Mouse (Mus musculus) ovary, postnatal 36 days (tissue): ENCODE results near the gene Prim2.
"Not testable (repeated sequence)": the region's sequence is repeated elsewhere in the genome, so short reads cannot be mapped to it uniquely, and the experiment has no call there.

Experiments
- DNase-seq: peaks from one replicate; pipeline ENCODE4 v3.0.0; 2022; ENCODE audit warnings: low spot score, mixed read lengths

Prim2 gene

DNA sequence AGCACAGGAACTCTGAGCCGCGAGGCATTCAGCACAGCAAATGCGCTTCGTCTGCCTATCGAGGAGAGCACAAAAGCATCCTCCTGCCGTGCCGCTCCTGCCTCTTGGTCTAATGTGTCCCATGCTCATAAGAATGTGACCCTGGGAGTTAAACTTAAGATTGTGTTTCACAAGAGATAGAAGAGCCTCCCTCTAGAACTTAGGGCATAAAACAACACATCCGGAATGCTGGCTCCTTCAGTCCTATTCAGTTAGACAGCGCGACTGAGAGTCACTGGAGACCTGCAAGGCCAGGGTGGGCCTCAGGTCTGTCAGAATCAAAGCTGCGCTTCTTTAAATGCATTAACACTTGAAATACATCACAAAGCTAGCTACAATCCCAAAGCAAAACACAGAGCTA, 18.7 kb downstream of the Prim2 start:
- DNase-seq = no peak

- DNase-seq = no peak
Measured at GRCm38 (mm10) chr1:33649534-33650108, 20.0 kb downstream of the Prim2 start.

DNA sequence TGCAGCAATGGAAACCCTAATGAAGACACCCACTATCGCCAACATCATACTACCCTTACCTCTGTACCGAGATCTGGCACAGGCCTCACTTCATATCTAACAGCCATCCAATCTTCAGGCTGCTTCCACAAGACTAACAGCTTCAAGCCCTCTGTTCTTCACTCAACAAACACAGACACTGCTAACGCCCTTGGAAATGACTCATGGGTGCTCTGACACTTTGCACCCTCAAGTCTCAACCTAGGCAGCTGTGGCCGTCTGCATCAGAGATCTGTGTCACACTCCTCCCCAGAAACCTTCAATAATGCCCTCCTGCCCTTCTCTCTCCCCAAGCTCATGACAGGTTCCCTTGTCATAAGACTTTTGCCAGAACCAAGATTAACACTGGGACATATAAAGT, 20.6 kb downstream of the Prim2 start:
- no peak for DNase-seq

GRCm38 (mm10) chr1:33647661-33648060, 21.9 kb downstream of the Prim2 start:
- no peak for DNase-seq

- DNase-seq = no peak
Measured at GRCm38 (mm10) chr1:33647173-33647572, 22.4 kb downstream of the Prim2 start.

GRCm38 (mm10) chr1:33645689-33646088, 23.9 kb downstream of the Prim2 start:
- DNase-seq = peak; percentile 13

GRCm38 (mm10) chr1:33641139-33641538, 28.5 kb downstream of the Prim2 start:
- DNase-seq = no peak

GRCm38 (mm10) chr1:33640089-33640488, 29.5 kb downstream of the Prim2 start:
- DNase-seq = no peak

GRCm38 (mm10) chr1:33639234-33639633, 30.4 kb downstream of the Prim2 start:
- no peak for DNase-seq

DNA sequence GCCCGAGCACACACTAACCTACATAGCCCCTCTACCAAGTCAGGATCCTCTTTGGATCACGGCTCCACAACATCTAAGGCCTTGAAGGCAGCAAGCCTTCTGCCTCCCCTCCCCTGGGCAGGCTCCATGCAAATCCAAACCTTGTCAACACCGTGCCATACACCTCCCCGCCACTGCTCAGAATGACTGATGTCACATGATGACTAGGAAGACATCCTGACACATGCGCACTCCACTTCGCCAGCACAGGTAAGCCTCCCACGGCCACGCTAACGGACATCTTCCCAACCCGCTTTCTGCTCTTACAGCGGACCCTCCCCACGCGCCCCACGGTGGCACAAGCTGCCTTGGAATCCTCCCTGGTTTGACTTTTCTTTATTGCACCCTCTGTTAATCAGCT, 31.8 kb downstream of the Prim2 start:
- DNase-seq = no peak

GRCm38 (mm10) chr1:33636421-33637195, 33.0 kb downstream of the Prim2 start:
- DNase-seq = no peak

- DNase-seq = not testable (repeated sequence)
Measured at GRCm38 (mm10) chr1:33631002-33631618, 38.5 kb downstream of the Prim2 start.

DNA sequence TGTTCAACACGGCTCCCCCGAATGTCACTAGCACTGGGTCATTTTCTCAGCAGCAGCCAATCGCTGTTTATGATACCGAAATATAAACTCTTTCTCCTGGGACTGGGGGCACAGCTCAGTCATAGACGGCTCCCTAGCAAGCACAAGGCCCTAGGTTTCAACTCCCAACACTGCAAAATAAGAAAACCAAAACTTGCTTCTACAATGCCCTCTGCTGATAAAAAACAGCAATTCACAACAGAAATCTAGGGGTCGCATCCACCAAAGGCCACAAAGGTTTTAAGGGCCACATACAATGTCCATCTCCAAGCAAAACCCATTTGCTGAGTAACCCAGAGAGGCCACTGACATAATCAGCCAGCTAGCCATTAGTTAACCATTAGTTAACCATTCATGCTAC, 41.8 kb downstream of the Prim2 start:
- no peak for DNase-seq

DNA sequence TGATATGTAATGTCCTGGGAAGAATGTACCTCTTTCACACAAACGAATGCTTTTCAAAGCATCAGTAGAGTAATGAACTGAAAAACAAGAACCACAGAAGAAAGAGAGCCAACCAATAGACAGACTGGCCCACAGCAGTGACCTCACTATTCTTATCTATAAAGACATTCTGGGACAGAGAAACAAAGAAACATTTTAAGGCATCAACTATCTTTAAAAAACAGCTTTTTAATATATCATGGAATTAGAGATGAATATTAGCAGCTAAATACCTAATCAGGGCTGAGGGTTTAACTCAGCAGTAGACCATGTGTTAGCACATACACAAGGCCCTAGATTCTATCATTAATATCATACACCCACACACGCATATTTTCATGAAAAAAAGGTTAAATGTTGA, 42.5 kb downstream of the Prim2 start:
- DNase-seq = no peak

DNA sequence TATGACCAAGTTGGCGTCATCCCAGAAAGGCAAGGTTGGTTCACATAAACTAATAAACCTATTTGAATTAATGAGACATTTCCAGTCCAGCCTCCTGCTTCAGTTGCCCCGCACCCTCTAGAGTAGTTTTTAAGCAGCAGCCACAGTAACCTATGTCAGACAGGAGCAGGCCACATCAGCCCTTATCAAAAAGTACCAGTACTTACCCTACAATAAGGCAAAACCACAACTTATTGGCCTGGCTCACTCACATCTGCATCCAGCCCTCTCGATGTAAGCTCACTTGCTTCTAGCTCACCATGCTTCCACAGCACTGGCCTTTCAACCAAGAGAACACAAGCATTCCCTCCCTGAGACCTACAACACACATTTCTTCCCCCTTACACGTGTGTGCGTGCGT, 44.7 kb downstream of the Prim2 start:
- DNase-seq = no peak

DNA sequence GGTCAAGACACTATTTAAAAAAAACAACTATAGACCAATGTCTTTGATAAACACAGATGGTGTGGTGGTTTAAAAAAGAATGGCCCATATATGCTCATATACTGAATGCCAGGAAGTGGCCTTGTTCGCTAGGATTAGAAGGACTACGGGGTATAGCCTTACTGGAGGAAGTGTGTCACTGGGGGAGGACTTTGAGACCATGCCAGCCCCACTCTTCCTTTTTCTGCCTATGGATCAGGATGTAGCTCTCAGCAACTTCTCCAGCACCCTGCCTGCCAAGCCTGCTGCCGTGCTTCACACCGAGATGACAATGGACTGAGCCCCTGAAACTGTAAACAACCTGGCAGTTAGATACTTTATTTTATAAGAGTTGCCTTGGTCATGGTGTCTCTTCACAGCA, 45.2 kb downstream of the Prim2 start:
- DNase-seq = no peak

- no peak for DNase-seq
Measured at GRCm38 (mm10) chr1:33621791-33622190, 47.8 kb downstream of the Prim2 start.

GRCm38 (mm10) chr1:33620091-33620788, 49.4 kb downstream of the Prim2 start:
- DNase-seq = no peak

DNA sequence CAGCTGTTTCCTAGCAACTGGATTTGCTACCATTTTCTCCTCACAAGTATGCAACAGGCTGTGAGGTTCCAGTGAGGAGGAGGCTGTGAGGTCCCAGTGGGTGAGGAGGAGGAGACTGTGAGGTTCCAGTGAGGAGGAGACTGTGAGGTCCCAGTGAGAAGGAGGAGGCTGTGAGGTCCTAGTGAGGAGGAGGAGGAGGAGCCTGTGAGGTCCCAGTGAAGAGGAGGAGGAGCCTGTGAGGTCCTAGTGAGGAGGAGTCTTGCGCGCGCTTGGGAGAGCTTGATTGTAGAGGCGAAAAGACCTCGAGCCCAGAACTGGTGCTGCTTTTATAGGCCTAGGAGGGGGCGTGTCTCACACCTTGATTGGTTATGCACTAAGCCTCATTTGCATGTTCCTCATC, 53.0 kb downstream of the Prim2 start:
- DNase-seq = not testable (repeated sequence)

DNA sequence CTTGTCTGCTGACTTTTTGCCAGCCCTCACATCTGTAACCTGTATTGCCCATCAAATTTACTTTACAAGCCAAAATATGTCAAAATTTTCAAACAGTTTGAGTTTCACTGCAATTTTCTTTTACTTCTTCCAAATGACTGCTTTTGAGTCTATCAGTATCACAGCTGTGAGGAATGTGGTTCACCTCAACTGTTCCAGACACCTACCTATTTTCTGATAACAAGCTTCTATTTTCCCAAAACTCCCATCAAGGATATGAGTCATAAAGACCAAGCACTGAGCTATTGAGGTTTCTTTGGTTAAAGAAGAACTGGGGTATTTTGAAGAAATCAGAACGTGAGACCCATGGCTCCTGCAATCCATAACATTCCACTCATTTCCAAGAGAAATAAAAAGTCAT, 57.5 kb downstream of the Prim2 start:
- no peak for DNase-seq

DNA sequence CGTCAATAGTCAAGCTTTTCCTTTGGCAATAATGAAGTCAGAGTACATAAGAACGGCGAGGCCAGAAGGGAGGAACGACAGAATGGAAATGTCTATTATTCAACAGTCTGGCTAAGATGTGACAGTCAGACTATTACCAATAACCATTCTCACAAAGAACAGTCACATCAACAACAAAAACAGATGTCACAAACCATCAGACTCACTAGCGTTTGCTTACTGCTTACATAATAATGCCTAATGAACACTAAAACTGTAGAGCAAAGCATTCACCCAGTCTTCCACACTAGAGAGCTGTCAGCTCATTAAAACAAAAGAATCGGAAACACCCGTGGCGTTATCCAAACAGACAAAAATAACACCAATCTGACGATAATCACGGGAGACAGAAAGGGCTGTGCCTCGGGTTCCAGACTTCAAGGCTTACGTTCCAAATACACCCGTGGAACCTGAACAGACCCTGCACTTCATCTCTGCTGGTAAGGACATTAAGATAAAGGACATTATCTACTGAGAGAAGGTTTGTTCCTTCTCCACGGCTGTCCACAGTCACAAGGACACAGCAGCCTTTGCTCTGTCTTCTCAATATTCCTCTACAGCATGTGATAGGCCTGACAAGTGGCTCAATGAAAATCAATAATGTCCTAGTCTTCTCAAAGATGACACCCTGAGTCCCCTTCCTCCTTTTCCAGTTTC, 59.4 kb downstream of the Prim2 start:
- no peak for DNase-seq

- DNase-seq = no peak
Measured at GRCm38 (mm10) chr1:33608133-33608532, 61.5 kb downstream of the Prim2 start.
